Mouse (Mus musculus) A20 (cell line): ENCODE data around the gene Zswim8.

Source experiments
- DNase-seq: peaks from one replicate; pipeline ENCODE4 v3.0.0-alpha.2; 2011; ENCODE audit warnings: low read depth, low spot score

Zswim8 gene

DNA sequence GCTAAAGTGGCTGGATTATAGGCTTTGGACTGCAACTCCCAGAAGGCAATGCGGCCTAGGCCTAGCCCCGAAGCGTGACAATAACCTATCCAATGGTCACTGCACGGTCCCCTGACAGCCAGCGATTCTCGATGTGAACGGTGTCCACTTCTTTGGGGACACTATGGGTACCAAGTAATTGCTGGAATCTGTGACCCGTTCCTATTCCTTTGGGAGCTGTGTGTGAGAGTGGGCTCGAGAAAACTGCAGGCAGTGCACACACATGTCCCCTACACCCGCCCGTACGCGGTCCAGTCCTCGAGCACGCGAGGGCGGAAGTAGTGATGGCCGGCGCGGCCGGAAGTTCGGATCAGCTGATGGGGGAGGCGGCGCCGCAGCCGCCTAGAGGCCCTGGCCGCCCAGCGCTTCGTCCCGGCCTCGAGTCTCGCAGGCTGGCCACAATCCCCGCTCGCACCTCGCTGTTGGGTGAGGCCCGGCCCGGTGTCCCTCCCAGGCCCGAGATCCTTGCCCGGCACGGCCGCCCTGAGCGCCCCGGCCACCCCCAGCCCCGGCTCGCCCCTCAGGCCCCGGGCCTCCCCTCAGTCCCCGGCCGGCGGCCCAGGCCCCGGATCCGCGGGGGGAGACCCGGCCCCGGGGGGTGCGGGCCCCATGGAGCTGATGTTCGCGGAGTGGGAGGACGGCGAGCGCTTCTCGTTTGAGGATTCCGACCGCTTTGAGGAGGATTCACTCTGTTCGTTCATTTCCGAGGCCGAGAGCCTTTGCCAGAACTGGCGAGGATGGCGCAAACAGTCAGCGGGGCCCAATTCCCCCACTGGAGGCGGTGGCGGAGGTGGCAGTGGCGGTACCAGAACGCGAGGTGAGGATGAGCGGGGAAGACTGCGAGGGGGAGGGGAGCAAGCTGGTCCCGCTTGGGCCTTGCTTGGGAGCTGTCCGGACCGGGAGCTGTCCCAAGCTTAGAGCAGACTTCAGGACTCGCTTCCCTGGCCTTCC, at the start of gene Zswim8:
Gene Zswim8 (plus strand): TSS at position 352 of the 990 bp plus-strand sequence.
- DNase-seq, result peak; percentile 89

DNA sequence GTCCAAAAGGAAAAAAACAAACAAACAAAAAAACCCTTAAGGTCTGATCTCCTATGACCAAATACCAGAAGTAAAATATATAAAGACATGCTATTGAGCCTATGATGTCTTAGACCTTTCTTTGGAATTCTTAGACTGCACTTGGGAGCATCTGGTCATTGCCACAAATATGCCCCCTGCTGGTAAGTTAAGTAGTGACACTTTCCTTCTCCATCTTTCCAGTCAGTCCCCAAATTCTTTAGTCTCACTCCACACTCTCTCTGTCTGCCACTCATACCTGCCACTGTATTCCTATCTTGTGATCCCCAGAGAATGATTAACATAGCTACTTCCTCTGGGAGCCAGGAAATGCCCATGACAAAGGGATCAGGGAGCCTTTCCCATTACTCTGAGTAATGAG, 49.0 kb upstream of the Zswim8 start:
- peak; percentile 39 for DNase-seq

DNA sequence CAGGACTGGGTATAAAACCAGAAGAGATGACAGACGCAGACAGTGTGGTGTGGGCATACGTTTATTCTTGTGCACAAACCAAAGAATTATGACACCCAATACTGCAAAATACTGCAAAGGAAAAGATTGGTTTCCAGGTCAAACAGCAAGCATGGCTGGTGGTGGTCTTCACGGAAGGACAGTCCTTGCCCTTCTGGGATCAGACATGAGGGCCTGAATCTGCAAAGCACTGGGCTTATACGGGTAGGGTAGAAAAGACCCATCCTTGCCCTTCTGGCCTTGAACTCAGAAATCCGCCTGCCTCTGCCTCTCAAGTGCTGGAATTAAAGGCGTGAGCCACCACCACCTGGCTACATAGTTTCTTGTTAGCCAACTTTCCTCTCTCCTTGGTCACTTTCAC, 48.5 kb upstream of the Zswim8 start:
- no peak for DNase-seq

DNA sequence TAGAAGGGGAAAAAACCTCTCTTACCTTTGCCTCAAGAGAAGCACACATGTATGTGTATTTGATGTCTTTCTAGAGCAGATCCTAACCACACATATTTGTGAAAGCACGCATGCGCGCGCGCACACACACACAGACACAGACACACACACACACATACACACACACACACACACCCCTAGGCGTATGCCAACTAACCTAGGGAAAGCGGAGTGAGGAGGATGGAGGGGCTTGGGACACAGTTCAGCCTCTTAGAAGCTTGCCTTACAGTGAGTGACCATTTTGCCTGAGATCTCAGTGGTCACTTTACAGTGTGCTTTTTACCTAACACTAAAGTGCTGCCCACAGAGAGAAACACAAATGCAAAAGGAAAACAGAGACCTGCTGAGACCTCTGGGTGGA, 47.7 kb upstream of the Zswim8 start:
- DNase-seq, result no peak

DNA sequence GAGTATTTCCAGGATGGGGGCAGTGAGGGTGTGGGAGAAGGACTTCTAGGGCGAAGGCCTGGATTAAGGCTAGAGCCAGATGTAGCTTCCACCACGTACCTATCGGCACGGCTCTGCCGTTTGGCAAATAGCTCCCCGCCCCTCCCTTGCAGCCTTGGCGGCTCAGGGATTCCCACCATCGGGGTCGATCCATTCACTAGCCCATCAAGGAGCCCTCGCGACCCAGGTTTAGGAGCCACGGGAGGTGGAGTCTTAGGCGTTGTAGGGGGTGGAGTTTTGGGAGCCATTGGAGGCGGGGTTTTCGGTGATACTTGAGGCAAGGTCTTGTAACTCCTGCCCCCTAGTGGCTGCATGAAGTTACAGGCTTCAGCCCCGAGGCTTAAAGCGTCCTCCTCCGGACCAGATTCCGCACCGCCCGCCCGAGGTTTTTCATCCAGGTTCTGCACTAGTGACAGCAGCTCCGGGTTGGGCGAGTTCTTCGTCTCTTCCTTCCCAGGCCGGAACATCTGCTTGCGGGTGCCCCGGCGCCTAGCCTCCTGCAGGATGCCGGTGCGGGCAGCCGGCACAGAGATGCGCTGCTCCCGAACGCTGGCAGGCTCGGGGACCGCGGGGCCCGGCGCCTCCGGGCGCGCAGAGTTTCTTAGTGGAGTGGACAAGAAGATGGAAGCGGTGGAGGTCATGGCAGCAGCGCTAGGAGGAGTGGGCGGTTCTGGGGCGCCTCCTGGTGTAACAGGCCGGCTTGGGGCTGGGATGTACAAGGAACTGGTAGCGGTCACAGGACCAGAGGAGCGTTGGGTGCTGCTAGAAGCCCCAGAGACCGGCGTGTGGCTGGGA, 46.3 kb upstream of the Zswim8 start:
- peak; percentile 95 for DNase-seq

DNA sequence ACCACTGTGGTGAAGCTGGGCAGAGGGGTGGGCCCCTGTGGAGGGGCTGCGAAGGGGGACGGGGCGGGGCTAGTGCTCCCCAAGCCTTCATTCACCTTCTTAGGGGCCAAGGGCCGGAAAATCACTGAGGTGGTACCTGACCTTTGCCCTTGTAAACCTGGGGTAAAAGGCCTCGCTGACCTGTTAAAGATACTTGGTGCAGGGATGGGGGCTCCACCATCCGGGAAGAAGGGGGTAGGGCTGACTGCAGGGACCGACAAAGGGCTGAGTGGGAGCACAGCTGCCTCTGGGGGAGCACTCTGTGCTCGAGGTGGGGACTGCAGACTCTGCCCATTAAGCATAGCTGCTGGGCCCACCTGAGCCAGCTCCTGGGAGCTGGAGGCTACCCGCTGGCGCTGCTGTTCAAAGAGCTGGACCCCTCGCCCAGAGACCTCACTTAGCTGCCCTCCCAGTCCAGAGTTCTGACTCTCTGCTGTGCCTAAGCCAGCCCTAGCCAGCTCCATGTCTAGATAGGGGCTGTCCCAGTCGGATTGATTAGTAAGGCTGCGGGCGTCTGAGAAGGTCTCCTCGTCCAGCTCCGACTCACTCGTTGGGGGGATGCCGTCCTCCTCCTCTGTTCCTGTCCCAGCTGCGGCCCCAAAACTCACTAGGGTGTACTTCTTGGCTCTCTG, 45.6 kb upstream of the Zswim8 start:
- DNase-seq, result no peak

DNA sequence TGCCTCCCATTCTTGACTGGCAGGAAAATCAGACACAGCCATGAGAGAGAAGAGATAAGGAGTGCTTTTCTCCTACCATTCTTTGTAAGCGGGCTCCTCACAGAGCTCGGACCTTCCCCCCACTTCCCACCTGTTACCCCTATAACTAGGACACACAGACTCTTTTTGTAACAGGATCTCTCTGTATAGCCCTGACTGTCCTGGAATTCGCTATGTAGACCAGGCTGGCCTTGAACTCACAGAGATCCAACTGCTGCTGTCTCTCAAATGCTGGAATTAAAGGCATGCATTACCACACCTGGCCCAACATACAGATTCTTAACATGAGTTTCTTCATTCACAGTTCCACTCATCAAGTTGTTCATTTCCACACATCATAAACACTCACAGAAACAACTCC, 44.6 kb upstream of the Zswim8 start:
- no peak for DNase-seq

DNA sequence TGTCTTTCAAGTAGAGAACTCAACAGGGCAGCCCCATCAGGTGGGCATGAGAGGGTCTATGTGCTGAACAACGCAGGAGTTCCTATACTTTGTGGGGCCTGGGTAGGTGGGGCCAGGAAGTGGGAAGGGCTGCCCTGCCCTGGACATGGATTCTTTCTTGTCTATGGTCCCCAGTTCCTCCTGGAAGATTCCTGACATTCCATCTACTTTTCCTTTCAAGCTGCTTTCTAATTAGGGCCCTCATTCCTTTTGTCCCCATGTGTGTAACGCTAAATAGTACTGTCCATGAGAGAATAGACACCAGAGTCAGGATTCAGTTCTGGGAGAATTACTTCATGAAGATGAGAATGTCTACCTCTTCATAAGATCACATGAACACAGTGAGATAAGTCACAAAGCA, 43.8 kb upstream of the Zswim8 start:
- DNase-seq, result no peak

DNA sequence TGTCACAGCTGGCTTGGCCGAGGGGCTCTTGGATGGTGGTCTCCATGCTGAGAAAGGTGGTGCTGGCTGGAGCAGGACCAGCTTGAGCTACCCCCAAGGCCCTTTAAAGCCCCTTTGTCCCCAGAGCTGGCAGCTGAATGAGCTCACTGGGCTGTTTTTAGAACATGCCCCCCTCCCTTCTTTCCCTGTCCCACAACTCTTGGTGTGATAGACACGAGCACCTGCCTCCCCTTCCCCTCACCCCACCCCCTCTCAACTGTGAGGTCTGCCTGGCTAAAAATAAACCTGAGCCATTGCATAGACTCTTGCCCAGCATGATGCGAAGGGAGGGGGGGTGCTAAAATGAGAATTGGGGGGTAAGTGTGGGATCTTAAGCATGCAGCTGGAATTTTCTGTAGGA, 42.9 kb upstream of the Zswim8 start:
- DNase-seq, result no peak

DNA sequence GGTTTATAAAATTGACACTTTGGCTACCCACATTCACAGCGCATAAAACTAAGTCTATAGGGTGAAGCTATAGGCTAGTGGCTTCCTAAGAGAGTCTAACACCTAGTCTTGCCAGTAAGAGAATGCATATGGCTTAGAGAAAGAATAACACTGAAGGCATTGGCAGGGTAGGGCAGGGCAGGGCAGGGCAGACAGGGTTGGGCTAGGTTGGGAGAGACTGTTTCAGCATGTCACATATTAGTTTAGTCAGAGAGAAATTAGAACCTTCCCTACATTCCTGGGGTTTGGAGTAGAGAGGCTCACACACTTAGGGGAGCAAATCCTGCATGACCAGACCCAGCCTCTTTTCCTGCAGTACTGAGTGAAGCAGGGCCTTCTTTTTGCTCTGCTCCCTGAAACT, 39.9 kb upstream of the Zswim8 start:
- no peak for DNase-seq

DNA sequence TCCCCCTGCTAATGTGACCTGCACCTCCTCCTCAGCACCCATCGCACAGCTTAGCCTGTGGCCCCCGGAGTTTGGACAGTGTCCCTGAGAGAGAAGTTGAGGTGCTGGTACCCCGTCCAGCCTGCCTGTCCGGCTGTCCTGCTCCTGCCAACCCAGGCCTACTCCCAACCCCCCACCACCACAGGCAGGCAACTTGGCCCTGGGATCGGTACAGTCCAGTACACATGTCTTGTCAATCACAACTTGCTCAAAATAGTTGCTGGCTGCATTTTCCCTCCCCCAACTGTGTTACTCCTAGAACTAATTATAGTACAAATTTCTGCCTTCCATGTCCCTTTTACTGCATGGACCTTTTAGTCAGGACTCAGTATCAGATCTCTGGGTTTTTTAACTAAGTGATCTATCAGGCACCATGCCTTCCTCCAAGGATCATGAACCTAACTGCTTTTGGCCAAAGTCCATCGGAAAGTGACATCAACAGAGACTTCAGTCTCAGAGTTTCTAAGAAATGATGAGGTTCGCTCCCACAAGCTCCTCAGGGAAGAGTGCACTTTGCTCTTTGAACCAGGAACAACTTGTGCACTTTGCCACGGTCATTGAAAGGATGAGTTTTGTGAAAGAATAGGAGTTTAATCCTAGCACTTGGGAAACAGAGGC, 39.1 kb upstream of the Zswim8 start, which contains the start of gene Synpo2l:
Gene Synpo2l (minus strand): TSS at position 201 of the 657 bp plus-strand sequence.
- DNase-seq, result no peak

DNA sequence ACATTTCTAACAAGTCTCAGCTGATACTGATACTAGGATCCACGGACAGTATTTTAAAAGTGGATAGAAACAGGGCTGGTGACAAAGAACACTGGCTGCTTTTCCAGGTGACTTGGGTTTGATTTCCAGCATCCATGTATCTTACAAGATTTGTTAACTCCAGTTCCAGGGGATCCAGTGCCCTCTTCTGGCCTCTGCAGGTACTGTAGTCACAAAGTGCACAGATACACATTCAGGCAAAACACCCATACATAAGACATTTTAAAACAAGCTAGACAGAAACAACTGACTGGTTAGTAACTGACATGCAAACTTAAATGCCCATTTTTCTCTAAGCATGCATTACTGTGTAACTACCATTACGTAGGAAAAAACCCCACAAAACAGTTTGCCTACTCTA, 34.4 kb upstream of the Zswim8 start:
- peak; percentile 82 for DNase-seq

DNA sequence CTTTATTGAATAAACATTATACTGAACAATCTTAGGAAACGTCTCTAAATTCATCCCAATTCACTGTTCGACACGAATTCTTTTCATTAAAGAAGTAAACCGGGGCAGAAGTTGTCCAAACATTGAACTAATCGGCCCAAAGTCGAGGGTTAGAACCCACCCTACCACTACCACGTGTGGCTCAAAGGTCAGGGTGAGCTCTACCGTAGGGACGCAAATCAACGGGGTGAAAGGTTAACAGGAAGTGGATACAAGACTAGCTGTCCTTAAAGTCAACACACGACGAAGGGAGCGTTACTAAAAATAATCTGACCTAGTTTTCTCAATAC, 33.7 kb upstream of the Zswim8 start:
- no peak for DNase-seq

DNA sequence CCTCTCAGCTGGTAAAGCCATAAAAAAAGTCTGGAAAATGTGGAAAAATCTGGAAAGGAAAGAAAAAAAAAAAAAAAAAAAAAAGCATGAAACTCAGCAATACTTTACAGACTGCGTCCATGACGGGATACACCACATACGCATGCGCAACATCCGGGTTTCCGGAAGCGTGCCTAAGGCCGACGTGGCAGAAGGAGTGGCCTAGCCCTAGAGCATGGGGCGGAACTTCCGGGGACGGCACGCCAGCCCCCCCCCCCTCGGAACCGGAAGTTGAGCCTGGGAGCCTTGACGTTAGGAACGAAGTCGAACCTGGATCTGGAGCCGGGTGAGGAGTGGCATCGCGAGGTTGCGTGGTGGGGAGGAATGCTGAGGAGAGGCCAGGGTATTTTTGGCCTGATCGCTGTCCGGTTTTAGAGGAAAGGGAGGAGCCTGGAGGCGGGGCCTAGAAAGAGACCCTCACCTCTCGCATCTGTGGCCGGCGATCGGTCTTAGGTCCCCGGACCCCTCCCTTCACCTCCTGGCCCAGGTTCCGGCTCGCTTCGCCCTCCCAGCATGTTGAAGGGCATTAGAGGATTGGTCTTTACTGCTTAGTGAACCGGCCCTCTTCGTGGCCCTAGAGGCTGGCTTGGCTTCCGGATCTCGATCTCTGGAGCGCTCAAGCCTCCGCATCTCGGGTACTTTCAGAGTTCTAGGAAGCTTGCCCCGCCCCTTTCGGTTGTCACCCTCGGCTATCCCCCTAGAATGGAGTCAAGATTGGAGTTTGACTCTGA, 33.1 kb upstream of the Zswim8 start, which contains the start of gene Sec24c:
Gene Sec24c (plus strand): TSS at position 245 of the 770 bp plus-strand sequence.
- peak; percentile 99 for DNase-seq

DNA sequence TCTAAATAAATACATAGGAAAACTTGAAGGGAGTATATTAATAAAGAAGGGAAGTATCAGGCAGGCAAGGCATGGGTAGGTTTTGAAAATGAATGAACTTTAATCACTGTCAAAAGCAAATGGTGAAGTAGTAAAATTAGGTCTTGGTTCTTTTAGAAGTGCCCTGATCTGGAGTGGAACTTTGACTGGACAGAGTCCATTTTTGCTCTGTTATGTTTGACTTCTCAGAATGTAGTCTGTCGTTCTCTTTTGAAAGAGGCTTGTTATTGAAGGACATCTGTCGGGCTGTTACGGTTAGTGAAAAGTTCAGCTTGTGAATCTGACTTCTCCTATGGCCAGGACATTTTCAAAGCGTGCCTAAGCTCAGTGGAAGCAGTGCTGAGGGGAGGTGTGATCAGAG, 29.4 kb upstream of the Zswim8 start:
- no peak for DNase-seq

DNA sequence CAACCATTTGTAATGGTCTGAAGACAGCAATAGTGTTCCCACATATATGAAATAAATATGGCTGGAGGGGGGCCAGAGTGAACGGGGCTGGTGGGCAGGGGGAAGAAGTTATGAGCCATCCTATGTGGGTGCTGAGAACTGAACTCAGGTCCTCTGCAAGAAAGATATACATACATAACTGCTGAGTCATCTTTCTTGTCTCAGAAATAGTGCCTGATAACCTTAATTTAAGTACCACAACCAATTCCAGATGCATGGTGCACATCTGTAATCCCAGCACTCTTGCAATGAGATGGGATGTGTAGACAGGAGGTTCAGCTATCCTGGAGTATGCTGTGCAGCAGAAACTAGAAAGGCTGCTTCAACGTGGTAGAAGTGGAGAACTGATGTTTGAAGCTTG, 25.6 kb upstream of the Zswim8 start:
- no peak for DNase-seq

DNA sequence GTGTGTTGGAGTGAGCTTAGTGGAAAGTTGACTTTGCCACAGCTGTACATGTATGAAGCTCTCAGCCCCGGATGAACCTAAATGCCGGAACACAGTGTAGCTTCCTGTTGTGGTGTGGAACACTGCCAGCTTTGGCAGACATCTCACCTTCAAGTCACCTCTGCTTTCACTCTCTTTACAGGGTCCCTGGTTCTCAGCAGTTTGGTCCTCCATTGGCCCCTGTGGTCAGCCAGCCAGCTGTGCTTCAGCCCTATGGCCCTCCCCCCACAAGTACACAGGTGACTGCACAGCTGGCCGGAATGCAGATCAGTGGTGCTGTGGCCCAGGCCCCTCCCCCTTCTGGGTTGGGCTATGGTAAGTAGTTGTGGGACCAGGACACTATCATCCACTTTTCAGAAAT, 24.9 kb upstream of the Zswim8 start:
- no peak for DNase-seq

DNA sequence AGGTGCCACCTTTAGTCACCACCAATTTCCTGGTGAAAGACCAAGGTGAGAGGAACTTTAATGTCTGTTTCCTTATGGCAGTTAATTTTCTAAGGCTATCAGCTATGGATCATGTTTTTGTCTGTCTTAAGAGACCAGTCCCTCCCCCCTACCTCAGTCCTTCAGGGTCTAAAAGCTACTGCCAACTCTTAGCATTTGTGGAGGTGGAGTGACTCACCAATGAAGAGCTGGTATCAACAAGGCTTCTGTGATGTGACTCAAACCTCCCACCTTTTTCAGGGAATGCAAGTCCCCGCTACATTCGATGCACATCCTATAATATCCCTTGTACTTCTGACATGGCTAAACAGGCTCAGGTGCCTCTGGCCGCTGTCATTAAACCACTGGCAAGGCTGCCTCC, 20.8 kb upstream of the Zswim8 start:
- DNase-seq, result no peak

DNA sequence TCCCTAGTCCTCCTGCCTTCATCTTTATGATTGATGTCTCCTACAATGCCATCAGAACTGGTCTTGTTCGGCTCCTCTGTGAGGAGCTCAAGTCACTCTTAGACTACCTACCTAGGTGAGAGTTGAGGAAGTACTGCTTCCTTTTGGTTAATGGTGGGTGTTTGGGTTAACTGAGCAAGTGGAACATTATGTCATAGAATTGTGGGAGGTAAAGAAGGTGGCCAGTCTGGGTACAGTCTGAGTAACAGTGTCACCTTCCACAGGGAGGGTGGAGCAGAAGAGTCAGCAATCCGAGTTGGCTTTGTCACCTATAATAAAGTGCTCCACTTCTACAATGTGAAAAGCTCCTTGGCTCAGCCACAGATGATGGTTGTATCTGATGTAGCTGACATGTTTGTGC, 18.3 kb upstream of the Zswim8 start:
- DNase-seq, result no peak

DNA sequence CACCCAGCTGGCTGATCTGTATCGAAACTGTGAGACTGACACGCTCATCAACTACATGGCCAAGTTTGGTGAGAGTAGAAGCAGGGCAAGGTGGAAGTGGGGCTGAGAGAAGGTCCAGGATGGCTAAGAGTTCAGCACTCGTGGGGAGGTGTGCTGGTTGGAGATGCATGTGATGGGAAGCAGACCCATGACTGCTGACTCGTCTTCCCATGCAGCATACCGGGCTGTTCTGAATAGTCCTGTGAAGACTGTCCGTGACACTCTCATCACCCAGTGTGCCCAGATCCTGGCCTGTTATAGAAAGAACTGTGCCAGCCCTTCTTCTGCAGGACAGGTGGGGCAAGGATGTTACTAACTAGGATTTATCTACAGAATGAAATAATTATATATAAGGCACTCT, 15.6 kb upstream of the Zswim8 start:
- no peak for DNase-seq
